Mouse (Mus musculus) v-Abl transformed pro-B cells (cell line): ENCODE results near the gene Gbp8.
"Not testable (repeated sequence)": the region's sequence is repeated elsewhere in the genome, so short reads cannot be mapped to it uniquely, and the experiment has no call there.

Experiments
- in situ Hi-C, 2 experiments: fragments of 400-800 bp; cut with MboI; formaldehyde crosslinking; loops; one replicate each; pipeline ENCODE4 v1.15.1; 2025; ENCODE audit not compliant: unreplicated experiment in 2 of 2

The Gbp8 gene

DNA sequence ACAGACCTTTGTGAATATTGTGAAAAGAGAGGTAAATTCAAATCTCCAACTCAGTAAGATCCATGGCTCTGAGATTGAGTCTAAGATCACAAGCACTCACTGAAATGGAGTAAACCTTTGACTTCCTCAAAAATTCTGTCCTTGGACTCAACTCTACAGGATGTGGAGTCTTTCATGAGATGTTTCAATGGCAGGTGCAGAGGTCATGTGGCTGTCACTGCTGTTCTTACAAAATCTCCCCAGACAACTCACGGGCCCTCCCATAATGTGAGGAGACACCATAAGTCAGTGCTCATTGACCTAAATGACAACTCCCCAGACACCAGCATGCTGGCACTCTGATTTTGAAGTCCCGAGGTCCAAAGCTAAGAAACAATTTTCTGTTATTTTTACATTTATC, 74.9 kb downstream of the Gbp8 start:
- in situ Hi-C loops: not testable (repeated sequence)

DNA sequence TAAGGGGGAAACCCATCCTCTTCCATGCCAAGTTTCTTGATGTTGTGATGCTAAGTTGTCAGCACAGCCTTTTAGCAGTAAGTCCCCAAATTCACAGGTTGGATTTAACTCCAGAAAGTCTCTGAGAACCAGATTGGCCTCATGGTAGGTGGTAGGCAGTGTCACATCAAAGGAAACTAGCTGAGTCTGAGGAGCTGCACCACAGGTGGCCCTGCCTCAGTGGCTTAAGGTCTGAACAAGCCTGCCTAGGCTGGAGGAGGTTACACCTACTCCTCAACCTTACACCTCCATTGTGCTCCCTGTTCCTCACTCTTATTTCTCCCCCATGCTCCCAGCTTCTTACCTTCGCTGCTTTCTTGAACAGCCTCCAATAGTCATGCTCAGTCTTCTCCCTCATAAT, 76.0 kb downstream of the Gbp8 start:
- in situ Hi-C loops: no loop called here

DNA sequence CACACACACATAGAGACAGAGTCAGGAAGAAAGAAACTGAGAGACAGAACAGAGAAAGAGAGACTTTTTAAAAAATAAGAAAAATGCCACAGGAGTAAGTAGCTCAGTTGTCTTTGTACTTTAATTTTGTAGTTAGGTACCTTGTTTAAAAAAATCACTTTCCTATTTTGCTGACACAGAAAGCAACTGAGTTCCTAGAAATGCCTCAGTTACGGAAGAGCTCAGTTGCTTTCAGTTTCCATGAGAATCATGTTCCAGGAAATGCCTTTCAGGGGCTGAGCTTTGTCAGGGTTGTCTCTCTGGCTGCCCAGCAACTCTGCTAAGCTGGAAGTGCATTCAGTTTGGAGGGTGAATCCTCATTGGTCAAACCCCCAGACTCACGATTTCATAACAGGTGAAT, 76.9 kb downstream of the Gbp8 start:
- in situ Hi-C loops: not testable (repeated sequence)

DNA sequence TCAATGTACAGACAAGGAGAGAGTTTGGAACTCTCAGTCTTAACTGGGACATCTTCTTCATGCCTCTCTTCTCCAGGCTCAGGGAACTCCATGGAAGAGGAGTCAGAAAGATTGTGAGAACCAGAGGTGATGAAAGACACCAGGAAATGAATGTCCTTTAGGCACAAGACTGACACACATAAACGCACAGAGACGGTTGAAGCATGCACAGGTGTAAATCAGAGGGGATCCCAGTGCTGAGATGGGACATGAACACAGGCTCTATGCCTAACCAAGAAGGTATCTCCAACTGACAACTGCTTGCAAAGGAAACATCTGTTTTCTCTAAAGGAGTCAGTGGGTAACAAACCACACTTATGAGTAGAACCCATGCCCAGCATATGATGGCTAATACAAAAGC, 79.1 kb downstream of the Gbp8 start:
- in situ Hi-C loops: no loop called here

DNA sequence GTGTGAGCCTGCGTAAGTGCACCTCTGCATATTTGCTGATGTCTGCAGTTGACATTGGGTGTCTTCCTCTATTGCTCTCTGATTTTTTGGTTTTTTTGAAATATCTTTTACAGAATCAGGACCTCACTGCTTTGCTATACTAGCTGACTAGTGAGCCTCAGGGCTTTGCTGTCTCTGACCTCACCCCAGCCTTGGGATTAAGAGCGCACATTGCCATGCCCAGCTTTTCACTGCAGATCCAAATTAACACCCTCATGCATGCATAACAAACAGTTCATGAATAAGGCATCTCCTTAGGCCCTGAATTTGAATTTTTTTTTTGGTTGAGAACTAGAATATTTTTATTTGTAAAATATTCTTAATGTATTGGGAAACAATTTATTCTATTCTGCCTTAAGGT, 84.1 kb downstream of the Gbp8 start:
- in situ Hi-C loops: loop anchor here in 1 of 2 experiments (10.0 kb wide), 1 partner anchor 60 kb away; no protein-coding TSS in a partner anchor

DNA sequence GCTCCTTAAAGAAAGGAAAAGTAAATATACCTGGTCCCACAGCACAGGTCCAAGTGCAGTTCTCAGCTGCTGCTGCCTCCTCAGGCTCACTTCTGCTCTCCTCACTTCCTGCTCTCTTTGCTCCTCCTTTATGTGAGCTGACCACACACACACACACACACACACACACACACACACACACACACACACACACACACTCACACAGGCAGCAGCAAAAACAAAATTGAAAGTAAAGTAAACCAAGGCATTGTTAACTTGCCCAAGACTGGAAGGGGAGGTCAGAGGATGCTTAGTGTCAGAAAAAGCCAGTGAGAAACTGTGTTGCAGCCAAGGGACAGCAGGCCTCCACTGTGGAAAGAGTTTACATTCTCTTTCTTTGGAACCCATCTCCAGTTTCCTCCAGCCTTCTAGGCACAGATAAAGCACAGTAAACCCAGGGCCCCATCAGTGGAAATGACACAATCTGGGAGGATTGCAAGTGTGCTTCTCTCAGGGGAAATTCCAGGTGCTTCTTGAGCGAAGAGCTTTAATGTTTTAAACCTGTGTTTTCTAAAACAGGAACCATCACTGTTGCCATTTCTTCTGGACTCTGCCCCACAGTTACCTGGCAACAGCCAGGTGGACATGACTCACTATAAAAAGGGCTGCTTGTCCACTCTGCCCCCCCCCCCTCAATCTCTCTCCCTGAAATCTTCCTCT, 85.7 kb downstream of the Gbp8 start:
- in situ Hi-C loops: loop anchor here (5.0 to 10.0 kb wide), 2 partner anchors 61 to 74 kb away; no protein-coding TSS in a partner anchor

DNA sequence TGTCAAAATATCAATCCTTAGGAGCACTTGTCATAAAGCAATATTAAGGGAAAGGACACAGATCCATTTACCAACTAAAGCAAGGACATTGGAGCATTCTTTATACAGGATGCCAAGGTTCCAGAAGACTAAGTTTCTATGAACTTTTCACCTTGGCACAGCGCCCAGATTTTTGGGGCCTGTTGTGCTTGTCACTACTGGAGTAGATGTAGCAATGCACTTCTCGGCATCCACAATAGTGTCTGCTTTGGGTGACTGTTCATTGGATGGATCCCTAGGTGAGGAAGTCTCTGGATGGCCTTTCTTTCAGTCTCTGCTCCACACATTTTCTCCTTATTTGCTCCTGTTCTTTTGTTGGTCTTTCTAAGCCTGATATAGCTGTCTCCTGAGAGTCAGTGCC, 107.0 kb downstream of the Gbp8 start:
- in situ Hi-C loops: no loop called here

DNA sequence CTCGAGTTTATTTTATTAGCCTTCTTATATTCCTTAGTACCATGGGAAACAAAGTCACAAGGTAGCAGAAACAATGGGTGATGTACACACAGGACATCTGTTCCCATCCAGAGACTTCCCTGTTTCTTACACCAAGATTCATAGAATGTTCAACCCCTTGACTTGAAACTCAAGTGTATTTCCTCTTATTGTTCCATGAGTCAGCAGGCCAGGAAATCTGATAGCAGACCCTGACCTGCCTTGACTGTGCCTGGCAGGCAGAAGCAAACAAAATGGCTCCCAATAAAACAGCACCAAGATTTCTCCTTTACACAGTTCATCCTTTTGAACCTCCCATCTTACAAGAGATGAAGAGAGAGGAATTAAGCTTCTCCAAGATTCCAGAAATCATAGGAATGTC, 126.8 kb downstream of the Gbp8 start:
- in situ Hi-C loops: no loop called here

DNA sequence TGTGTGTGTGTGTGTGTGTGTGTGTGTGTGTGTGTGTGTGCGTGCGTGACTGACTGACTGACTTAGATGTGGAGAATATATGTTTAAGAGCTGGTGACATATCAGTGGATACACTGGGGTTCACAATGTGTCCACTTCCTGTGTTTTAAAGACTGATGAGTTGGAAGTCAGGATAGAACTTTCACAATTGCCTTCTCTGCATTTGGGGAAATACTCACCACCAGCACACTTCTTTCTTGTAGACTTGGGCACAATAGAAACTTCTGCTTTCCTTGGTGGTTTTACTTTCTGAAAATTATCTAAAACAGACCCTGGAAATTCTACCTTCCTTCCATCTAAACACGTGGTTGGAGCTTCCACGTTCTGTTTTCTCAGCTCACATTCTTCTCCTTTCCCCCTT, 127.8 kb downstream of the Gbp8 start:
- in situ Hi-C loops: no loop called here

DNA sequence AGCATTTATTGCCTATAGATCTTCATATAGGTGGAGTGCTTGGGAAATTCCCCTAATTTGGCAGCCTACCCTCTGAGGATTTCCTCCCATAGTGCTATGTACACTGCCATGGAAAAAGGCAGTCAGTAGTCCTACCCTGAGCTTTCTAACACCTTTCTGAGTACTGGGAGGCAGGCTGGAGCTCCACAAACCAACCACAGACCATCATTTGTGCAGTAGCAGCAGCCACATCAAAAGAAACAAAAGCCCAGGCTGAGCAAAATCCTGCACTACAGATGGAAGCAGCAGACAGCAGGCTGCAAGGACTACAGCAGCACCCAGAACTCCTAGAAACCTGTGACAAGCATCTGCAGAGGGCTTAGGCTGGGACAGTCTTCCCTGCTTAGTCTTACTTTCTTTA, 129.0 kb downstream of the Gbp8 start:
- in situ Hi-C loops: no loop called here

DNA sequence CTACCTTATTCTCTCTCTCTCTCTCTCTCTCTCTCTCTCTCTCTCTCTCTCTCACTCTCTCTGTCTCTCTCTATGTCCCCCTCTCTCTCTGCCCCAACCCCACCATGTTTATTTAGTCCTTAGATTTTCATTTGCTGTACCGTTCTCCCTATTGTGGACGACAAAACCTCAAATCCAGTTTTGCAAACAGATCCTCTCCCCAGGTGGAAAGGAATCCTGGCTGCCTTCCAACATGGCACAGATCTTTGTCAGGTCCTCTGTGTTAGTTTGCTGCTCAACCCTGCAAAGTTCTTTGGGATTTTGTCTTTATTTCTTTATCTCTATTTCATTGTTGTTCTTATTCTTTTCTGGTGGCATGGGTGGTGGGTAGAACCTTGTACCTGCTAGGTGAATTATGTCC, 149.9 kb downstream of the Gbp8 start:
- in situ Hi-C loops: loop anchor here (5.0 to 25.0 kb wide), 9 partner anchors 125 to 875 kb away; partner anchors contain the start of gene Lrrc8d (in 1 of the 2)

DNA sequence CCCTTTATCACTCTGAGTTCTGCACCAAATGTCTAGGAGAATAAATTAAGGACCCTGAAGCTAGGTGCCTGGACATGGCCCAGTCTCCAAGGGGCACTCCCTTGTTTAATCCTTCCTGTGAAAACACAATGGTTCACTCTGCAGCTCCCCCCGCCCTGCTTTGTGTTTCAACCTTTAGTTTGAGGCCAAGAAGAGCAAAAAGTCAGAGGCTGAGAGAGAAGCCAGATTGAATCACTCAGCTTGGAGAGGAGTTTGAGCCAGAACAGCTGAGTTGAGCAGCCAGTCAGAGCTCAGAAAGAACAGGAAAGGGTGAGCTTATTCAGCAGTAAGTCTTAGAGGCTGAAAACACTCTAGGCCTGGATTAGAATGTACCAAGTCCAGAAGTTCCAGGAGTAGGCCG, 151.3 kb downstream of the Gbp8 start:
- in situ Hi-C loops: loop anchor here (5.0 to 25.0 kb wide), 9 partner anchors 127 to 877 kb away; partner anchors contain the start of gene Lrrc8d (in 1 of the 2)

DNA sequence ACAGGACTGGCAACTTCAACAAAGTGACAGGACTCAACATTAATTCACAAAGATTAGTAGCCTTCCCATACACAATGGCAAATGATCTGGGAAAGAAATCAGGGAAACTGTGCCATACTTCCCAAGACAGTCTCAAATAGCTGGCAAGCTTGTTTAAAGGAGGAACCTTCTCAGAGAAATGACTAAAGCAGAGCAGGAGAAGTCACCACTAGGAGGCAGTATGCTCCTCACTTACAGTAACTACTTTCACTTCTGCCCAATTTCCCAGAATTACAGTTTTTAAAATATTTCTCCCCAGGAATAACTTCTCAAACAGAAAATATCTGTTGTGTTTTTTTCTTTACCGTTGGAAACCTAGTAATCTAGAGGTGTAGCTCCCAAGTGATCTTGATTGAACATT, 152.6 kb downstream of the Gbp8 start:
- in situ Hi-C loops: loop anchor here (5.0 to 25.0 kb wide), 9 partner anchors 128 to 878 kb away; partner anchors contain the start of gene Lrrc8d (in 1 of the 2)

DNA sequence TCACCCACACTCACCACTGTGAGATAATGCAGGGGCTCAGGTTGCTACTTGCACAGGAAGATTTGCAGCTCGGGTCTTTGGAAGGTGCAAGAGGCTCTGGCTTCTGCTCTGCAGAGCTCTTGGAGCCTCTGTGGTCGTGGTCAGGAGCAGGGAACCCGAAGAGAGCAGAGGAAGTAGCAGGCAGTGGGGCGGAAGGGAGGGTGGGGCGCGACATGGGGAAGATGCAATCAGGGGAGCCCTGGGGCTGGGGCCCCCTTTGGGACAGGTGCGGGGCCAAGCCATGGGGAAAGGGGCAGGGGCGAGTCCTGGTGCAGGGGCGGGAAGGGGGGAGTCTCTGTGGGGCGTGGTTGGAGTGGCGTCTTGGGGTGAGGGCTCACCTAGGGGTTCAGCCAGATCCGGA, 156.8 kb downstream of the Gbp8 start, which contains the start of gene Abcg3:
Abcg3 (minus strand) TSS at position 184 of the 400 bp plus-strand sequence.
- in situ Hi-C loops: loop anchor here (10.0 to 25.0 kb wide), 6 partner anchors 132 to 882 kb away; partner anchors contain the start of gene Lrrc8d (in 1 of the 2)

DNA sequence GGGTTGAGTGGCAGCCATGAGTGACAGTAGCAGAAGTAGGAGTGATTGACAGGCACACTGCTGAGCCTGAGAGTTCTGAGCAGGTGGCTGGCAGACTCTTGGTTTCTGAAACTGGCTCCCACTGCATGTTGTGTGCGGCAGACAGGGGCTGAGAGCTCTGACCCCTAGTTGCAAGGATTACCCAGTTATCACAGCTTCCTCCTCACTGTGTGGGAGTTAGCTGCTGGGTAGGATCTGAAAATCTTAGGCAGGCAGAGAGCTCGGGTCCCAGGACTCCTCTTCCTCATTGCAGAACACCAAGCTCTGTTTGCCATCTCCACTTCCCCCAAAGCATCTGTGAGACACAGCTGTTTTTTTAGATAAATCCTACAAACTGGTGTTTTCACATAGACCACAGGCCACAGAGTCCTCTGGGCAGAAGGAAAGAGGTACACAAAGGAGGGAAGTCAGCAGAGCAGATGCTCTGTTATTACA, 160.3 kb downstream of the Gbp8 start:
- in situ Hi-C loops: loop anchor here (25.0 kb wide), 2 partner anchors 708 to 883 kb away; partner anchors contain the start of gene Lrrc8d (in 1 of the 2)
